Mouse (Mus musculus) retina, adult 2 months (tissue): ENCODE results near the gene Acly.
"Not testable (repeated sequence)": the region's sequence is repeated elsewhere in the genome, so short reads cannot be mapped to it uniquely, and the experiment has no call there.

Experiments
- DNase-seq: peaks from one replicate; pipeline ENCODE4 v3.0.0-alpha.2; 2012; ENCODE audit warnings: low read depth, low spot score

The Acly gene

DNA sequence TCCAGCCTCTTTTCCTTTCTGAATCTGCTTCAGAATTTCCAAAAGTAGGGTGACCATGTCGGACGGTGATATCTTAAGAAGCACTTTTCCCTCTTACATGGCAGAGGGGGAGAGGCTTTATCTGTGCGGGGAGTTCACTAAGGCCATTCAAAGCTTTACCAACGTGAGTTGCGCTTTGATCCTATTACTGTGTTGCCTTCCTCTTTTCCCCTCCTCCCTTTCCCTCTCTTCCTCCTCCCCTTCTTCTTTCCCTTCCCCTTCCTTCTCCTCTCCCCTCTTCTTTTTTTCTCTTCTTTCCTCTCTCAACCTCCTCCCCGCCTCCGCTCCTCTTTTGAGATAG lies 17.9 kb upstream of the Acly start:
- no peak for DNase-seq

DNA sequence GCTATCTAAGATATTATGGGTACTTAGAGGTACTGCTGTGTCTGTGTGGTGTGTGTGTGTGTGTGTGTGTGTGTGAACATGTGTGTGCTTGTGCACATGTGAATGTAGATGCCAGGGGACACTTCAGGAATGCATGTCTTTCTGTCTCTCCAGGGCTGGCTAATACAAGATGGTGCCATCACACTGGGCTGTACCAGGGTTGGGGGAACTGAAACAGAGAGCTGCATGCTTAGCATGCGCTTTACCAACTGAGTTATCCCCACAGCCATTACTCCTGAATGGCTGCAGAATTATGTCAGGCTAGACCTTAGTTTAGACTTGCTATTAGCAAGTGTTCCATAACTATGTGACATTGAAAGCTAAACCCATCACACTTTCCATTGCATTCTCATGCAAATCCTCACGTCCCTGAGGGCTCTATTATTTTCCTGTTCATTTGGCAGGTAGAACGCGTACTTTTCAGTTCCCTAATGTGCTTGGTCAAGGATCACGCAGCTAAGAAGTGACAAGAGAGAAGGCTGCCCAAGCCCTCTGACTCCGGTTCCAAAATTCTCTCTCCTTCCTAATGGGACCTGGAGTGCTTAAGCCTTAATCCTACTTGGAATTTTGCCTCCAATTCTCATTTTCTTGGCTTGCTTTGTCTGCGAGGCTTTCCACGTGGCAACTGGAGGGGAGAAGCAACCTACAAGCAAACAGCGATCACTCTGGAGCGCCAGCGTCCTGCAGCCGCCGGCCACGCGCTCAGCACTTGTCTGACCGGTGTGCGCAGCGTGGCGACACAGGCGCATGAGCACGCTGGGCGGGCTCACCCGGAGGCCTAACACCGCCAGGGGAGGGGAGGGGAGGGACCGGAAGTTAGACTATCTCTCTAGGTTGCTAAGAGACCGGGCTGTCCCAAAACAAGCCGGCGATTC lies 17.3 kb upstream of the Acly start, which contains the start of gene Ttc25:
Ttc25 (plus strand) TSS at position 776 of the 914 bp plus-strand sequence.
- DNase-seq = peak; percentile 82

DNA sequence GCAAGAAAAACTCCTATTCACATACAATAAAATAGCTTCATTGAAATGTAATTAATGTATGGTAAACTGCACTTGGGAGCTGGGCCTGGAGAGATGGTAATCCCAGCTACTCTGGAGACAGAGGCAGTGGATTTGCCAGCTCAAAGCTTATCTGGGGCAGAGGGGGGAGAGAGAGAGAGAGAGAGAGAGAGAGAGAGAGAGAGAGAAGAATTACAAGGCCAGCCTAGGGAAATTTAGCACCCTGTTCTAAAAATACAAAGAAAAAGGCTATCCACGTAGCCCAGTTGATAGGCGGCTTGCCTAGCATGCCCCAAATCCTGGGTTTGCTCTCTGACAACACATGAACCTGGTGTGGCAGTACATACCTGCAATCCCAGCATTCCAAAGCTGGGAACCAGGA lies 13.8 kb upstream of the Acly start:
- no peak for DNase-seq

DNA sequence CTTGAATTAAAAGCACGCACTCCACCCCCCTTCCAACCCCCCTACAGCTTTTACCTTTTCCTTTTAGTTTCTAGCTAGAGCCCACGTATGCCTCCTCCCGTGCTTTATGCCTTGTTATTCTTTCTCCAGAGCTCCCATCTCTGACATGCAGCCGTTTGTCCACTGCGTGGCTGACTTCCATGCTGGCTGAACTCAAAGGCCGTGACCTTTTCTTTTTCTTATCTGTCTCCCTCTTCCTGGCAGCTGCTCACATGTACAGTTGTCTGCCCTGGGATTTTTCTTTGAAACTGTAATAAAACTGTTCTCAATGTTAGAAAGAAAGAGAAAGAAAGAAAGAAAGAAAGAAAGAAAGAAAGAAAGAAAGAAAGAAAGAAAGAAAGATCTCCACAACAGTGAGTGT lies 13.2 kb upstream of the Acly start:
- DNase-seq = no peak

DNA sequence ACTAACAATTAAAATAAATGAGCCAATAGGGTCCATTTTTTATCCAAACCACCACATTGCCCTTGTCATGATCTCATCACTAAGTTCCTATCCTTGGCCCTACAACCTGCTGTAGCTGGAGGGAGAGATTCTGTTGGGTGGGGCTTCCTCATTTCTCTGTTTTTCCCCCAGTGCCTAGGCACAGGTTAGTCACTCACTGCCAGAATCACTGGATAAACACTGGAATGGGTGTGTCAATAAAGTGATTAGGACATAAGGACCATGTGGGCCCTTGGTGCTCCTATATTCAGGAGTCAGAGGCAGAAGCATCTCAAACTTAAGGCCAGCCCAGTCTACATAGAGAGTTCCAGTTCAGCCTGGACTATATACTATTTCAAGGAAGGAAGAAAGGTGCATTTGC lies 8.7 kb upstream of the Acly start:
- DNase-seq = no peak

DNA sequence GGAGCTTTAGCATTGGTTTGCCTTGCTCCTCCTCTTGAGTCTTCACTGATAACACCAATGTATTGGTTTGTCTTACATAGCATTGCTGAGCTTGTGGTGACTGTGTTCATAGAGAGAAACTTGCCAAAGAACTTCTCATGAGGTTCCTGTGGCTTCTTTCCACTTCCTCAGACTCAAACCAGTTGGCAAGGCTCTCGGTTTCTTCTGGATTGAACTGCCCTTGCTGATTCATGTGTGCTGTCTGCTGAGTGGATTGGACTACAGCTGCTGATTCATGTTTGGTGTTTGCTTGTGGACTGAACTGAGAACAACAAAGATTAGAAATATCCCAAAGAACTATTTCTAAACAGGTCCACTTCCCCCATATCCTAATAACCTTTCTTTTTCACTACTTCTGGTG lies 8.2 kb upstream of the Acly start:
- DNase-seq = no peak

DNA sequence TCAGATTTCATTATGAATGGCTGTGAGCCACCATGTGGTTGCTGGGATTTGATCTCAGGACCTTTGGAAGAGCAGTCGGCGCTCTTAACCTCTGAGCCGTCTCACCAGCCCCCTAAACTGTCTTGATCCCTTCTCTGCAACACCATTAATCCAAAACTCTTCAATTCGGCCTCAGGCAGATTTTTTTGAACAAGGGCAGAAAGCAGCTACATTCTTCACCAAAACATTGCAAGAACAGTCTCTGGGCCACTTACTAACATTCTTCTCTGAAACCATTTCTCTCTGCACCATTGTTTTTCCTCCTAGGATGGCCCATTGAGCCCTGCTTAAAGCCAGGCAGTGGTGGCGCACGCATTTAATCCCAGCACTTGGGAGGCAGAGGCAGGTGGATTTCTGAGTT lies 7.0 kb upstream of the Acly start:
- DNase-seq = not testable (repeated sequence)

DNA sequence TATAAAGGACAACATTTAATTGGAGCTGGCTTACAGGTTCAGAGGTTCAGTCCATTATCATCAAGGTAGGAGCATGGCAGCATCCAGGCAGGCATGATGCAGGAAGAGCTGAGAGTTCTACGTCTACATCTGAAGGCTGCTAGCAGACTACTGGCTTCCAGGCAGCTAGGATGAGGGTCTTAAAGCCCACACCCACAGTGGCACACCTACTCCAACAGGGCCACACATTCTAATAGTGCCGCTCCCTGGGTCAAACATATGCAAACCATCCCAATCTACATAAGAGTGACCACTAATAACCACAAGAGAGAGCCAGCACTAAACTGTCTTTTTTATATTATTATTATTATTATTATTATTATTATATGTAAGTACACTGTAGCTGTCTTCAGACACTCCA lies 6.6 kb upstream of the Acly start:
- DNase-seq = not testable (repeated sequence)

DNA sequence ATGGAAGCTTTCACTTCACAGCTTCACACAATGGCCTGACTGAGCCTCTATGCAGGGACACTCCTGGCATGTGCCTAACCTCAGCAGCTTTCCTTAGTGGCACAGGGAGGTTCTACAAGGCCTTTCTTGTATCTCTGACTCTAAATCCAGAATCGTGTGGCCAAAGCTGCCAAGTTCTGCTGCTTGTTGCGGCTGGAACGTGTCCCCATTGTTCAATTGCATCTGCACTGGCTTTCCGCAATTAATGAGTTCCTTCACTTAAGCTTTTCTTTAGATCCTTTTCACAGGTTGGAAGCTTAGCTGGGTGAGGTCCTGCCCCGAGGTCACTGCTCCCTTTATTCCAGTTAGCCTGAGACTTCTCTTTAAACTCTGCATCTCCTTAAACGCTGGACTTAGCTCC lies 6.1 kb upstream of the Acly start:
- DNase-seq = no peak

DNA sequence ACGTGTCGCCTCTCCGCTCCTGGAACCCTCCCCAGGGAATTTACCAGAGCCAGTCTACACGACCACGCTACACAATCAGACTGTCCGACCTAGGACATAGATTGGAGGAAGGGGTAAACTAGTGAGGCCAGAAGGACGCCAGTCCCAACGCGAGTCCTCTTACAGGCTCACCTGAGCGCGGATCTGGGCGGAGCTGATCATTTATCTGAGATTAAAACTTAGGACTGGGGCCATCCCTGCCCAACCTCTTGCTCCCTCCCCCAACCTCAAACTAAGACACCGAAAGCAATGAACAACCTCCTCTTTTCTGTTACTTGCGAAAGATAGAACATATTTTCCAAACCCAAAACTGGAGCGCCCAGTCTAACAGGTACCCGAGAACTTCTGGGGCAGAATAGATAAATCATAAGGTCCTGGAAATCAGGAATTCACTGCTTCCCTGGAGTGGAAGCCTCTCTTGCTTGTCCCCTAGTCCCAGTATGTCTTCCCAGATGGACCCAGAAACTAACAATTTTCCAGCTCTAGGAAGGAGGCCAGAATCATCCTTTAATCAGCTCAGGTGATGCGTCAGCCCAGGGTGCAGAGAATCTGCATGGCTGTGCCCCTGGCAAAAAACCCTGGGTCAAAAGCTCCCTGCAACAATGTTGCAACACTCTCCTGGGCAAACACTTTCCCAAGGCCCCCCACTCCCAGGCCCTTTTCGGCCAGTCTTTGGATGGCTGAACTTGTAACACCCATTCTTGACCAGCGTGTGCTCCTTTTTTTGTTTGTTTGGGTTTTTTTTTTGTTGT lies 770 bp upstream of the Acly start:
- no peak for DNase-seq

DNA sequence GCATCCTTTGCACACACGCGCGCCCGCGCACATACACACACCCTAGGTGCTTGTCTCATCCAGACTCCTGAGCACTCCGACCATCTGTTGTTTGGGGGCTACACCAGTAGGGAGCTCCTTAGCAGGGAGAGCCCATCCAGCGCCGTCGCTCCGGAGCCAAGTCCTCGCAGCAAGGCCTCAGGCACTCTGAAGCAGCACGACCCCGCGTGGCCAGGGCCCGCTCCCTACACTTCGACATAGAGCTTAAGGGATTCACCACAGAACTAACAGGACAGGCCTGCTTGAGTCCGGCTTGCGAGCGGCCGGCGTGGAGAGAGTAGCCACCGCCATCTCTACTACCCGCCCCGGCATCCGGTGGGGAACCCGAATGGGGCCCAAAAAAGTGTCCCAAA lies 738 bp downstream of the Acly start:
- no peak for DNase-seq

DNA sequence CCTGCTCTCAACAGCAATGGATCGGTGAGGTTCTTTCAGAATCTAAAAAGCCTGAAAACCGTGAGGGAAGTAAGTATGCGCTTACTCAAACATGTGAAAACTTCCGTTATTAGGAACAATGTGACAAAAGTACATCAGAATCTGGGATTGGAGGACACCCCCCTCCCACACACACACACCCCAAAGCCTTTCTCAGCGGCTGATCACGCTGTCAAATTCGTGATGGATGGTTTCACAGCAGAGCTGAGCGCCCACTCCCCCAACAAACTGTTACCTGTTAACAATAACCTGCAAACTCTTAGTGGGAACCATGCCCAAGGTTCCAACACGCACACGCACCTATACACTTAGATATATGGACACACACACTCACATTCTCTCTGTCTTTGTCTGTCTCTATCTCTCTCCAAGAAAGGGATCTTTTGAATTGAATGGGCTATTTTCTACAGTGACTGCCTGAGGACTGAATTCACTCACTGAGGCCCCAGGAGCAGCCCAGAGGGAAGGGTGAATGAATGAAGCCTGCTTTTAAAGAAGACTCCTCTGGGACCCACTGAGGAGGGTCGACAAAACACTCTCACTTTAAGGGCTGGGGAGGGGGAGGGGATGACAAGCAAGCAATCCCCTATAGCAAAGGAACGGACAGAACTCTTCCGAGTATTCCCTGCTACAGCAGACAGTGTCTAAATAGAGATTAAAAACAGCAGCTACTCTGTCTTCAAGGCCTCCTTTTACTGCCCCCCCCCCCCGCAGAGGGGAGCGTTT lies 1.6 kb downstream of the Acly start:
- DNase-seq = no peak

DNA sequence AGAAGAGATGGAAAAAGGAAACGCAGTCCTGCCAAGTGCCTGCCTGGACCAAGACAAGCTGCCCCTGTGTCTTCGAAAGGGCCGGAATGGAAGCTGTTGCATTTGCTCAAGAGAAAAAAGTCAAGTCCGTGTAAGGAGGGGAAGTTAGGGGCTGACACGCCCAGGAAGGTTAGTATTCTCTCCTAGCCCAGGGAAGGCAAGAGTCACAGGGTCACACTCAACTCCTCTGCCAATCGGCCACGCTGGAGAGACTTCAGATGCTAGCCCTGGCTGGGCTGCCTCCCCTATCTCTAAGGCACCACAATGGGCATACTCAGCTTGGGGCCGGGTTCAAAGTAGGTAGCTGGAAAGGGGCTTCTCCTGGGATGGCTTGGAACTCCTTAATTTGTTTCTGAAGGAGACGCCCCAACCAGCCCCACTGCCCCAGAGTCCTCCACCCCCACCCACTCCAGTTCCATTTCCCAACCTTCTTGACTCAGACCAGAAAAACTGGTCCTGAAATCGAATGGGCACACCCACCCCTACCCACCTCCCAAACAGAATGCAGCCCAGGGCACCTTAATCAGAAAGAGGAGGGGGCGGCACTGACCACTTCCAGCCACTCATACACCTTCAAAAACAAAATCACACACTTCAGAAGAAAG lies 2.7 kb downstream of the Acly start:
- DNase-seq = no peak

DNA sequence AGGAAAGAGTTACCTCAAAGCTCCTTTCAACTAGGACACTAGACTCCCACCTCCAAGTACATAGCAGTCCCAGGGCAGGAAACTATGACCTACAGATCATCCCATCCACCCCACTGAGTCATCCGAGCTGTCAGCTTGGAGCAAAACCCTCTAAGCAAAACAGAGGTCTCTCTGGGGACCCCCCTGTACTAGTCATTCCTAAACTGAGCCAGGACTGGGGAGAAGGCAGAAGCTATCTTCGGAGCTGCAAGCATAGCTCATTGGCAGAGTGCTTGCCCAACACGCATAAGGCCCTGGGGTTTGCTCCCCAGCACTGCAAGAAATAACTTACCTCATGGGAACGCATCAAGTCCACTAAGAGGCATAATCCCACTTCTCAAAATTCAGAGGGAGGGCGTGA lies 3.4 kb downstream of the Acly start:
- DNase-seq = no peak

DNA sequence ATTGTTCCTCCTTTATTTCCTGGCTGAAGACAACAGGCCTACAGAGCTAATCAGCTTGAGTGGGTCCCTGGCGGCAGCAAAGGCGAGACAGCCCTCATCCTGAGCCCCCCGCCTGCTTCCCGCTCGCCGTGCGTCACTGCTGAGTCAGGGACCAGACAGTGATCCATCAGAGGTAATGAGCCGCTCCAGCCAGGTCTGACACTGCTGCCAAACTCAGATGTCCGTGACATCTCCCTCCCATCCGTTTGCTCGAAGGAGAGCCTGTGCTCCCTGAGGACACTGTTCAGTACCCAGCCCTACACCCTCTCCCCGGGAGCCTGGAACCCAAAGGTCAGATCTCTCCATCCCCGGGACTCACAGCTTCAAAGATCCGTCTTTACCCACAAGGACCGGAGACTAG lies 7.0 kb downstream of the Acly start:
- DNase-seq = no peak

DNA sequence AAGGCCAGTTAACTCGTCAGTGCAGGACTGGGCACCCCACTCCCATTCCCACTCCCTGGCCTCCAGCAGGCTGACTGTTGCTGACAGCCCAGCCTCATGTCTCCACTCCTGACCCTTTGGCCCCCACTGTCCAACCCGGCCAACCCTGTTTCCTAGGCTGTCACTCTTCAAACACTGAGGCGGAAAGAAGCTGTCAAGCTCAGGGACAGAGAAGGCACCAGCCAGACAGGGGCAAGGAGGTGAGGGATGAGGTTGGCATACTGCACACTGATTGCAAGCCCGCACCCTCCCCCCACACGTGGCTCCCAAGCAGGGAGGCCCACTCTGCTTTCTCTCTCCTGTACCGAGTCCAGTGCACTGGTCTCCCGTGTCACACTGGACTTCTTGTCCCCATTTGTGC lies 8.6 kb downstream of the Acly start:
- DNase-seq = no peak

DNA sequence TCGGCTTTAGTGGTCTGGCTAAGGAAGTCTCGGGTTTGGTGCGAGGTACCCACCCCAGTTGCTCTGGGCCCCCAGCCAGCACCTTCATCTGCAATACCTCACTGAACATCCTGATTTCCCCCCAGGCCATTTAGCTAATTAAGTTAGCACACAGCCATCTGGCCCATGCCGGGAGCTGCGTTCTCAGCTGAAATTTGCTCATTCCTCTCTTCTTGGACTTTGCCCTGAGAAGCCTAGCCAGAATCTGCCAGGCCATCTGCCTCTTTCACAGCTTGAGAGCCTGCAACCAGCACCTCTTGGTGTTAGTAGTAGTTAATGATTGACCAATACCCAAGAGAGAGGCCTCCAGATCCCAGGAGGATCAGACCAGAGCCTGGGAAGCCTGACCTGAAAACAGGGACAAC lies 9.6 kb downstream of the Acly start:
- DNase-seq = no peak

DNA sequence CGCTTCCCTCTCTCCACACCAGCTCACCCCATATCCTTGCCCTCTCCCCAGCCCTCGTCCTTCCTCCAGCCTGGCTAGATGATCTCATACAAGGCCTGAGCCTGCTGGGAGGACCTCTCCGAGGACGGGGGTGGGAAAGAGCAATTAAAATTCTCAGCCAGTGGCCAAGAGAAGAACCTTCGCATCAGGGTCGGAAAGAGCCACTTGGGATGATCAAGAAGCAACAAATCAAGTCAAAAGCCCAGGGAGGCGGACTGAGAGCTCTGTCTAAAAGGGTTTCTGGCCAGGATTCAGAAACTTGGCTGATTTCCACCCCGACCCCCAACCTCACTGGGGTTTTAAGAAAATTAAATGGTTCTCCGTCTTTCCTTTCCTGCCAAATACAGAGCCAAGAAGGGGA lies 11.5 kb downstream of the Acly start:
- DNase-seq = no peak

DNA sequence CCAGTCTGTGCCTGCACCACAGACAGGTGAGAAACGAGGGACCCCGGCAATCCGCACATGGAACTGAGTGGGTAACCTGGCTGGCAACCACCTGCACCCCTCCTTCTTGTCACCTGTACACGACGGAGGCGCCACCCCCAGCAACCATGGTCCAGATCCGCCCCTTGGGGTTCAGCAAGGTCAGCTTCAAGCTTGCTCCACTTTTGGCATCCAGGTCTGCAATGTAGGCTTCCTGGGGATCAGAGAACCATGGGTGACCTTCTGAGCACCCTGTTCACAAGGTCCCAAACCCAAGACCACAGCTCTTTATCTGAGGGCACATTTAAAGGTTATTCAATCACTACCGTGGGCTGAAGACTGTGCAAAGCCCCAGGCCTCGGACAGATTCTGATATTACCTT lies 12.0 kb downstream of the Acly start:
- DNase-seq = no peak

DNA sequence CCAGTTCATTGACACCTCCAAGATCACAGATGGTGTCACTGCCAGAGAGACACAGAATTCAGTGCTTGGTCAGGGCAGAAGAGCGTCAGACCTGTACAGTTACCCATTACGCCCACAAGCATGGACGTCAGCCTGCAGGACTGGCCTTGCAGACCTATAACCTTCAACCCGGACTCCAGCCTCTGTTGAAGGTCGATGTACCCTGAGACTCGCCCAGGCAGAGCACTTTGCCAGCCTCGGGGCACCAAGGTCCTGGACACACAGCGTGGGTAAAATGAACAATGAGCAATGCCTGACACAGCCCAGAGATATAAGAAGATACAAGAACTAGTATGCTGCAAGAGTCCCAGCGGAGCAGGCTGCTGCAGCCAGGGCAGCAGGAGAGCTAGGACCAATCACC lies 12.7 kb downstream of the Acly start:
- no peak for DNase-seq

DNA sequence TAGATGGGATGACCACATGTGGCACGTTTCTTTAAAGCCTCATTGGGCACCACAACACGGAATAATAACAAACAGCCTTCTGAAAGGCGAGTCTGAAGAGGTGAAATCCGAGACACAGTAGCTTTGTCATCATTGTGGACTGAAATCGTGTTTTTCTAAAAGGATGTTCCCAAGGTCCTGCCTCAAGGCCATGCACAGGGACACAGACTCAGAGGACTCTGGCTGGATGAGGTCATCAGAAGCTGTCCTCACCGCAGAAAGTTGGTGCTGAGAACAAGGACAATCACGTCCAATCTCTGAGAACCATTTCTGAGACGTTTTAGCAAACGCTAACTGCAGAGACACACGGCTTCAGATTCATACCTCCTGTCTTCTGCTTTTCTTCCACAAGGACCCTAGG lies 14.1 kb downstream of the Acly start:
- DNase-seq = no peak

DNA sequence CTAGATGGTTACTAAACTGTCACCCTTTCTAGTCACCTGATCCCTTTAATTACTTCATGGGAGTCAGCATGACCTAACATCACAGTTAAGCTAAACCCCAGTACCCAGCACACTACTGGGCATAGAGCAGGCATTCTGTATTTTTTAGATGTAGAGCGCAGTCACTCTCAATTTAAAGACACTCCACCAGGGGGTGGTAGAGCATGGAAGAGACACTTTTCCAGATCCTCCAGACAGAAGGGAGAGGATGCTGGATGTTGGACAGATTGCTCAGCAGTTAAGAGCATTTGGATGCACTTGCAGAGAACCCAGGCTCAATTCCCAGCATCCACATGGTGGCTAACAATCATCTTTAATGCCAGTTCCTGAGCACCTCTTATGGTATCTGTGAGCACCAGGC lies 15.4 kb downstream of the Acly start:
- no peak for DNase-seq
